Mouse (Mus musculus) regulatory T cell (primary cell): Measurements from ENCODE around the gene Slc13a1.
"Not testable (repeated sequence)": the region's sequence is repeated elsewhere in the genome, so short reads cannot be mapped to it uniquely, and the experiment has no call there.

ENCODE experiments used
- in situ Hi-C: fragments of 300-600 bp; cut with MboI, MseI; formaldehyde crosslinking; loops from one replicate; pipeline ENCODE4 v1.15.1; 2025; ENCODE audit warnings: high pct_unique_total_duplicates

Gene Slc13a1

GRCm38 (mm10) chr6:24167734-24168327 lies at the start of gene Slc13a1:
Slc13a1 (minus strand) TSS chr6:24168092.
- in situ Hi-C loops = no loop called here

- in situ Hi-C loops = no loop called here
Measured at GRCm38 (mm10) chr6:24207866-24208265, 40.0 kb upstream of the Slc13a1 start.

GRCm38 (mm10) chr6:24202226-24202625 lies 34.3 kb upstream of the Slc13a1 start:
- in situ Hi-C loops = no loop called here

- in situ Hi-C loops = no loop called here
Measured at GRCm38 (mm10) chr6:24200644-24201484, 33.0 kb upstream of the Slc13a1 start.

GRCm38 (mm10) chr6:24197501-24198195 lies 29.8 kb upstream of the Slc13a1 start:
- in situ Hi-C loops = not testable (repeated sequence)

GRCm38 (mm10) chr6:24196406-24196805 lies 28.5 kb upstream of the Slc13a1 start:
- in situ Hi-C loops = not testable (repeated sequence)

GRCm38 (mm10) chr6:24183439-24183838 lies 15.5 kb upstream of the Slc13a1 start:
- in situ Hi-C loops = no loop called here

- in situ Hi-C loops = no loop called here
Measured at GRCm38 (mm10) chr6:24175393-24175792, 7.5 kb upstream of the Slc13a1 start.

GRCm38 (mm10) chr6:24173951-24174350 lies 6.1 kb upstream of the Slc13a1 start:
- in situ Hi-C loops = no loop called here

- in situ Hi-C loops = no loop called here
Measured at GRCm38 (mm10) chr6:24172736-24173135, 4.8 kb upstream of the Slc13a1 start.

GRCm38 (mm10) chr6:24166772-24167171 lies 1.1 kb downstream of the Slc13a1 start:
- in situ Hi-C loops = no loop called here

GRCm38 (mm10) chr6:24165249-24165648 lies 2.6 kb downstream of the Slc13a1 start:
- in situ Hi-C loops = no loop called here

- in situ Hi-C loops = no loop called here
Measured at GRCm38 (mm10) chr6:24159795-24160194, 8.1 kb downstream of the Slc13a1 start.

- in situ Hi-C loops = no loop called here
Measured at GRCm38 (mm10) chr6:24154901-24155300, 13.0 kb downstream of the Slc13a1 start.

GRCm38 (mm10) chr6:24132951-24133350 lies 34.9 kb downstream of the Slc13a1 start:
- in situ Hi-C loops = no loop called here

- in situ Hi-C loops = no loop called here
Measured at GRCm38 (mm10) chr6:24122632-24123031, 45.3 kb downstream of the Slc13a1 start.

GRCm38 (mm10) chr6:24111614-24112013 lies 56.3 kb downstream of the Slc13a1 start:
- in situ Hi-C loops = no loop called here

GRCm38 (mm10) chr6:24108471-24108870 lies 59.4 kb downstream of the Slc13a1 start:
- in situ Hi-C loops = no loop called here

GRCm38 (mm10) chr6:24106157-24106556 lies 61.7 kb downstream of the Slc13a1 start:
- in situ Hi-C loops = no loop called here

GRCm38 (mm10) chr6:24105681-24106080 lies 62.2 kb downstream of the Slc13a1 start:
- in situ Hi-C loops = no loop called here

GRCm38 (mm10) chr6:24101281-24101680 lies 66.6 kb downstream of the Slc13a1 start:
- in situ Hi-C loops = no loop called here

- in situ Hi-C loops = no loop called here
Measured at GRCm38 (mm10) chr6:24100705-24101104, 67.2 kb downstream of the Slc13a1 start.
